Mouse (Mus musculus): Measurements from ENCODE around the gene Olfm2. TPM values are rescaled to one million over a fixed set of nuclear protein-coding genes. Genes with fewer than 3 reads are reported as not detected.
A peak's percentile ranks its signal among the peaks of the same experiment; 100 is the strongest.

Gene Olfm2
- polyA plus RNA-seq, 1 experiment from 2014 or later: 3.3 TPM

DNA sequence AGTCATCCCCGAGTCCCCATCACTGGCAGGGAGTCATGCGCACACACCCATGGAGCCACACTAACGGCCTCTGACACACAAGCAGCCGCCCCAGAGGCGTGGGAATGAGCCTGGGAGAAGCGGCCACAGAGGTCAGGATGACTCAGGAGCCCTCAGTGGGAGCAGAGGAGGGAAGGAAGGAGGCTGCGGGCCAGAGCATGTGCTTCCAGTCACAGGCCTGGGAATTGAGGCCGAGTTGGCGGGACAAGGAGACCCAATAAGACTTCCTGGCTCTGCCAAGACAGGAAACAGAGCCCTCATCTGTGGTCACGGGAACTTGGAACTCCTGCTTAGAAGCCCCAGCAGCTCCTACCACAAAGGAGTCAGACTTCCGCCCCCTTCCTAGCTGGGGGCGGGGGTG, 14.7 kb upstream of the Olfm2 start:
- H3K4me3 ChIP-seq (replicated peaks): no peak overlapping the region
- H3K4me1 ChIP-seq (replicated peaks): no peaks in the 10 kb centered on the region
- 55% methylated on average over 12 of the region's 12 CpGs for WGBS
- no peaks in the 10 kb centered on the region for H3K9me3 ChIP-seq
- no peak for ATAC-seq (ENCODE audit: insufficient number of reproducible peaks, insufficient read depth, low FRiP score, low TSS enrichment, low read depth)
- H3K27ac ChIP-seq: no peak overlapping the region
- no peak overlapping the region for H3K4me2 ChIP-seq
- no peak overlapping the region for H3K9ac ChIP-seq (replicated peaks)
- H3K36me3 ChIP-seq: no peaks in the 10 kb centered on the region
- peaks cover 7% of the 10 kb centered on the region; the same call in 1 of the 2 replicates for H3K27me3 ChIP-seq

DNA sequence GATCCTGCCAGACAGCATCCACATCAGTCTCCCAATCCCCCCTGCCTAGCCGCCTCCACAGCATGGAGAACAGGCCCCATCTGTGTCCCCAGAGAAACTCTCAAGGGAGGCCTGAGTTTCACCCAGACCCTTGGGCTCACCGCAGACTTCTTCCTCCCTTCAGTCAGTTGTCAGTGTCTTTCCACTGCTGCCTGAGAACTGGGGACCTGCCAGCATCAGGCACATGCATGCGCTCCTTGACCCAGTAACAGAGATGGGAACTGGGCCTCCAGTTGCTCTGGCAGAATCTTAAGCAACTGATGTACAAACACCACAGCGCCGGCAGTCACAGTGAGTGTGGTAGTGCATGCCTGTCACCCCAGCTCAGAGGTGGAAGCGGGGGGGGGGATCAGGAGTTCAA, 12.7 kb upstream of the Olfm2 start:
- Histone ChIP-seq H3K4me1 (replicated peaks) (no peaks in the 10 kb centered on the region), H3K4me3 (replicated peaks) (no peak overlapping the region), H3K36me3 (no peaks in the 10 kb centered on the region), H3K9me3 (no peaks in the 10 kb centered on the region), H3K4me2 (no peak overlapping the region), H3K27ac (no peak overlapping the region), H3K27me3 (peaks cover 7% of the 10 kb centered on the region; the same call in 1 of the 2 replicates), H3K9ac (replicated peaks) (no peak overlapping the region)
- 87% methylated on average over 6 of the region's 6 CpGs for WGBS
- no peak for ATAC-seq (ENCODE audit: insufficient number of reproducible peaks, insufficient read depth, low FRiP score, low TSS enrichment, low read depth)

DNA sequence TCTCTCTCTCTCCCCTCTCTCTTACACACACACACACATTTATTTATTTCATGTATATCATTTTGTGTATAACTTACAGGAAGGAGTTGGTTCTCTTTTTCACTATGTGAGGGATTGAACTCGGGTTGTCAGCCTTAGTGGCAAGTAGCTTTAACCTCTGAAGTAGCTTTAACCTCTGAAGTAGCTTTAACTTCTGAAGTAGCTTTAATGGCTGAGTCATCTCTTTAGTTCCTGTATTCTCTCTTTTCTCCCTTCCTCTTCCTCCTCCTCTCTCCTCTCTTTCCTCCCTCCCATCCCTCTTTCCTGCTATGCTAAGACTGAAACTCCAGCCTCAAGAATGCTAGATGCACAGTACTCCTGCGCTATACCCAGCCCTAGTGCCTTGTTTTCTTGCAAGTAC, 12.1 kb upstream of the Olfm2 start:
- Histone ChIP-seq H3K4me2 (no peak overlapping the region), H3K9me3 (no peaks in the 10 kb centered on the region), H3K27me3 (peaks cover 7% of the 10 kb centered on the region; the same call in 1 of the 2 replicates), H3K4me1 (replicated peaks) (no peaks in the 10 kb centered on the region), H3K27ac (no peak overlapping the region), H3K36me3 (no peaks in the 10 kb centered on the region), H3K9ac (replicated peaks) (no peak overlapping the region), H3K4me3 (replicated peaks) (no peak overlapping the region)
- 77% methylated on average over 2 of the region's 2 CpGs for WGBS
- ATAC-seq (ENCODE audit: insufficient number of reproducible peaks, insufficient read depth, low FRiP score, low TSS enrichment, low read depth): no peak

DNA sequence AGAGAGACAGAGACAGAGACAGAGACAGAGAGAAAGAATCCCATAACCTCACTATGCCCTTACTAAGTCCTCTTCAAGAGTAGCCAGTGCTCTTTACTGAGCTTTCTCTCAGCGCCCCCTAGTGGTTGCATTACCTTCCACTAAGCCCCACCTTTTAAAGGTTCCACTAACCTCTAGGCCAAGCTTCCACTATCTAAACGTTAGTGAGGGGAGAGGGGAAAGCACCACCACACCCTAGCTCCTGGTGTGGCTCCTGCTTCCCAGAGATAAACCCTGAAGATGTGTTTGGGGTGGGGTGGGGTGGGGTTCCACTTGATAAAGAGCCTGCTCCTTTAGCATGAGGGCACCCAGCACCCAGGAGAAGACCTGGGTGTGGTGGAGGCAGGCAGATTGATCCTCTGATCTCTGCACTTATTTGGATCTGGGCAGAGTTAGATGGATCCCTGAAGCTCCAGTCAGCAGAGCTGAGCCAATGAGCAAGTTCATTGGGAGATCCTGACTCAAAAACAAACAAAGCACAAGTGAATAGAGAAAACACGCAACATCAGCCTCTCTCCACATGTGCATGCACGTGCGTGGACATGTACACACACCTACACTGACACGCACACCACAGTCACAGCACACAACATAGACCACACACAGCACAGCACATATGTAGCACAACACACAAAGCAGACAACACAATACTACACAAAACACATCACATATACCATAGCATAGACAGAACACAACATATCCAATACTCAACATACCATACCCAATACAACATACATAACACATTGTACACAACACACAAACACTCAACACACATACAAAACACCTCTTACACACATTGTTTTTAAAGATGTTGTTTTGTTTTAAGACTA, 11.2 kb upstream of the Olfm2 start:
- Histone ChIP-seq H3K27ac (no peak overlapping the region), H3K9ac (replicated peaks) (no peak overlapping the region), H3K9me3 (no peaks in the 10 kb centered on the region), H3K27me3 (peaks cover 7% of the 10 kb centered on the region; the same call in 1 of the 2 replicates), H3K4me2 (no peak overlapping the region), H3K4me1 (replicated peaks) (no peaks in the 10 kb centered on the region), H3K36me3 (no peaks in the 10 kb centered on the region), H3K4me3 (replicated peaks) (no peak overlapping the region)
- ATAC-seq (ENCODE audit: insufficient number of reproducible peaks, insufficient read depth, low FRiP score, low TSS enrichment, low read depth): no peak
- WGBS: 56% methylated on average over 6 of the region's 6 CpGs

DNA sequence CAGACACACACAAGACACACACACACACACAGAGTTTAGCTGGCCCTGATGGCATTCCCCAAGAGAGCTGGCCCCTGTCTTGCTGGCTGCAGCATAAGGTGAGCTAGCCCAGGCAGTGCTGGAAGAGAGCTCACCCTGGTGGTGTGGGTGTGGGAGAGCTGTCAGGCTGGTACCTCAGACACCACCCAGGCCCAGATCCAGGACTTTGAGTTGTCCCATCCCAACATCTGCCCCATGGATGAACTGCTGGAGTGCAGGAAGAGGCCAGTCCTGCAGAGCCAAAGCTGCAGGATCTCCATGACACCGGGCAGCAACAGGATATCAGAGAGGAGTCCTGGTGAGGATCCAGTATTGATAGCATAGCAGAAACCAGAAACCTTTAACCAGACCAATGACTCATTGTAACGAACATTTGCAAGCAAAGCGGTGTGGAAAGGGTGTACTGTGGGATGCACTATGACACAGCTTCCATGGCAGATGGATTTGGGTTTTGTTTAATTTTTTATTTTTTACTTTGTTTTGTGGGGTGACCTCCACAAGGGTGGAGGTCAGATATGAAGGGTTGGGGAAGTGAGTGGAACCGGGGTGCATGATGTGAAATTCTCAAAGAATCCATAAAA, 10.0 kb upstream of the Olfm2 start:
- no peak overlapping the region for H3K4me2 ChIP-seq
- H3K27ac ChIP-seq: no peak overlapping the region
- no peaks in the 10 kb centered on the region for H3K9me3 ChIP-seq
- H3K27me3 ChIP-seq: peaks cover 3% of the 10 kb centered on the region; the same call in 1 of the 2 replicates
- H3K9ac ChIP-seq (replicated peaks): no peak overlapping the region
- ATAC-seq (ENCODE audit: insufficient number of reproducible peaks, insufficient read depth, low FRiP score, low TSS enrichment, low read depth): no peak
- no peak overlapping the region for H3K4me3 ChIP-seq (replicated peaks)
- H3K4me1 ChIP-seq (replicated peaks): no peaks in the 10 kb centered on the region
- H3K36me3 ChIP-seq: no peaks in the 10 kb centered on the region
- WGBS: 91% methylated on average over 4 of the region's 4 CpGs

DNA sequence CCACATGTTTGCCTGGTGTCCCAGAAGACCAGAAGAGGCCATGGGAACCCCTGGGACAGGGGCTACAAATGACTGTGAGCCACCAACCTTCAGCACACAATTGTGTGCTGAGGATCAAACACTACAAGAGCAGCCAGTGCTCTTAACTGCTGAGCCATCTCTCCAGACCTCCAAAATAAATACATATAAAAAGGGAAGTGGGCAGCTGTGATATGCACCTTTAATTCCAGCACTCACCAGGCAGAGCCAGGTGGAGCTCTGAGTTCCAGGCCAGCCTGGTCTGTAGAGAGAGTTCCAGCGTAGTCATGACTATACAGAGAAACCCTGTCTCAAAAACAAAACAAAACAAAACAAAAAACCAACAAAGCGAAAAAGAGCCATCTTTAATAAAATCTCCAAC, 8.2 kb upstream of the Olfm2 start:
- Histone ChIP-seq H3K4me1 (replicated peaks) (no peaks in the 10 kb centered on the region), H3K4me3 (replicated peaks) (no peak overlapping the region), H3K27me3 (peaks cover 3% of the 10 kb centered on the region; the same call in 1 of the 2 replicates), H3K4me2 (no peak overlapping the region), H3K27ac (no peak overlapping the region), H3K36me3 (no peaks in the 10 kb centered on the region), H3K9me3 (no peaks in the 10 kb centered on the region), H3K9ac (replicated peaks) (no peak overlapping the region)
- ATAC-seq (ENCODE audit: insufficient number of reproducible peaks, insufficient read depth, low FRiP score, low TSS enrichment, low read depth): no peak
- WGBS: 93% methylated on average over 2 of the region's 2 CpGs

DNA sequence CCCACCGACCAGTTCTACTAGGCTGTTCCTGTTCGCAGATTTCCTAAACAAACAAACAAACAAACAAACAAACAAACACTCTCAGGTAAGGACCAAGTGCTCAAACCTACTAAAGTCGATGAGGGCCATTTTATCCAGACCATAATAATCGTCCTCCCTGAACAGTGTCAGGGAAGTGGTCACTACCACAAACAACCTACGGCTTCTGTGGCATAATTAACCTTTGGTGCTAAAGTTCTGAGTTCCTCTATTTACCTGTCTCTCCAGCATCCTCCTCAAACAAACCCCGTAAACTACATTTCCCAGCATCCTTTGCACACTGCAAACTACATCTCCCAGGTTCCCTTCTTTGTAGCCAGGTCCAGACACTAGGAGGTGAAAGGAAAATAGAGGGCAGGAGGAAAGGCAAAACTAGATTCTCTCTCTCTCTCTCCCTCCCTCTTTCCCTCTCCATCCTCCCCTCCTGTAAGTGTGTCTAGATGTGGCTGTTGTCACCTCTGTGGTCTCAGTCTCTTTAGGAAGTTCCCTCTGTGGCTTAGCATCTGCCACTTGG, 5.4 kb upstream of the Olfm2 start:
- H3K9me3 ChIP-seq: no peaks in the 10 kb centered on the region
- no peak overlapping the region for H3K4me2 ChIP-seq
- H3K9ac ChIP-seq (replicated peaks): no peak overlapping the region
- ATAC-seq (ENCODE audit: insufficient number of reproducible peaks, insufficient read depth, low FRiP score, low TSS enrichment, low read depth): no peak
- H3K27me3 ChIP-seq: peaks cover 22% of the 10 kb centered on the region
- no peaks in the 10 kb centered on the region for H3K36me3 ChIP-seq
- H3K4me3 ChIP-seq (replicated peaks): no peak overlapping the region
- WGBS: 51% methylated on average over 6 of the region's 6 CpGs
- no peak overlapping the region for H3K27ac ChIP-seq
- peaks cover 2% of the 10 kb centered on the region for H3K4me1 ChIP-seq (replicated peaks)

DNA sequence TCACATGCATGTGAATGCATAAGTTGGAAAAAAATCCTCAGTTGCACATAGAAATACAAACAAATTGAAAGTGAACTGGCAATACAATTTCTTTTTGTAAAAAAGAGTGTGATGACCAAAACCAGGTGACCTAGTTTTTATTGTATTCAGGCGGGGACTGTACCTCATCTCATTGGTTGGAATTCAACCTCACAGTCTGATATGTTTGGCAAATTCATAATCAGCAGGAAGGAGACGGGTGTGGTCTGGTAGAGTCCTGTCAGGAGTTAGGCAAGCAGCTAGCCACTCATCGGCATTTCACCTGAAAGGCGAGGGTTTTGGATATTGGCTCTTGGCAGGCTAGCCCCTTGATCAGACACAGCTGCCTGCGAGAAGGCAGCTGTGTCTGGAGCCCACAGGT, 3.1 kb upstream of the Olfm2 start:
- no peak overlapping the region for H3K9ac ChIP-seq (replicated peaks)
- no peak overlapping the region for H3K4me2 ChIP-seq
- no peaks in the 10 kb centered on the region for H3K36me3 ChIP-seq
- no peak overlapping the region for H3K4me3 ChIP-seq (replicated peaks)
- no peak overlapping the region for H3K27ac ChIP-seq
- H3K4me1 ChIP-seq (replicated peaks): peaks cover 15% of the 10 kb centered on the region
- no peak for ATAC-seq (ENCODE audit: insufficient number of reproducible peaks, insufficient read depth, low FRiP score, low TSS enrichment, low read depth)
- WGBS: 71% methylated on average over 5 of the region's 5 CpGs
- no peaks in the 10 kb centered on the region for H3K9me3 ChIP-seq
- peaks cover 45% of the 10 kb centered on the region for H3K27me3 ChIP-seq

DNA sequence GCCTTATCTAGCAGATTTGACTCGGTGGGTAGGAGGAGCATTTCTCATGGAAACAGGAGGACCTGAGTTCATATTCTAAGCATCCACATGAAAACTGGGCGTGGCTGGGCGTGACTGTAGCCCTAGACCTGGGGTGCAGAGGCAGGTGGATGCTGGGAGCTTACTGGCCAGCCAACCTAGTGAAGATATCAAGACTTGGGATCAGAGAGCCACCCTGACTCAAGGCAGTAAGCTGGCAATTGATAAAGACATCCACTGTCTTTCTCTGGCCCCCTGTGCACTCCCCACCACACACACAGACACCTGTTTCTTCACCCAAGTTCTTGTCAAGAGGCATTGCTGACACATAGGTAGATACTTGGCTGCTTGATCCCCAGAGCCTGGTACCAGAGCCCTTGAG, 2.4 kb upstream of the Olfm2 start:
- H3K4me2 ChIP-seq: no peak overlapping the region
- H3K27me3 ChIP-seq: peaks cover 52% of the 10 kb centered on the region
- WGBS: 65% methylated on average over 3 of the region's 3 CpGs
- H3K36me3 ChIP-seq: no peaks in the 10 kb centered on the region
- H3K4me1 ChIP-seq (replicated peaks): peaks cover 15% of the 10 kb centered on the region
- no peak for ATAC-seq (ENCODE audit: insufficient number of reproducible peaks, insufficient read depth, low FRiP score, low TSS enrichment, low read depth)
- H3K4me3 ChIP-seq (replicated peaks): no peak overlapping the region
- H3K9me3 ChIP-seq: no peaks in the 10 kb centered on the region; the same call in 1 of the 2 replicates
- no peak overlapping the region for H3K9ac ChIP-seq (replicated peaks)
- no peak overlapping the region for H3K27ac ChIP-seq

DNA sequence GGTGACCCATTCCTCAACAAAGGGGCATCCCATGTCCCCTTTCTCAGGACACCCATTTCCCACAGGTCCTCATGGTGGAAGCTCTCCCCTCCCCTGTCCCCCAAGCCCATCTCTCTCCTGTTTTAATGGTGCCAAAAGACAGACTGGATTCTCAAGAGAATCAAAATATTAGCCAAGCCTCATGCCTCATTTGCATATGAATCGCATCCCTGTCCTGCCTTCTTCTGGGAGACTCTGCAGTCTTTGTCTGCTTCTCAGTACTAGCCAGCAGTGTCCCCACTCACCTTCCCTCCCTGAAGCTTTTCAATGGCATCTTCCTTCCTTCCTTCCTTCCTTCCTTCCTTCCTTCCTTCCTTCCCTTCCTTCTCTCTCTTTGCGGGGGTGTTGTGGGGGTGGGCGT, 1.5 kb upstream of the Olfm2 start:
- Histone ChIP-seq H3K4me2 (no peak overlapping the region), H3K9ac (replicated peaks) (no peak overlapping the region), H3K36me3 (no peaks in the 10 kb centered on the region), H3K4me3 (replicated peaks) (no peak overlapping the region), H3K9me3 (no peaks in the 10 kb centered on the region; the same call in 1 of the 2 replicates), H3K27me3 (peaks cover 60% of the 10 kb centered on the region), H3K4me1 (replicated peaks) (peaks cover 15% of the 10 kb centered on the region), H3K27ac (no peak overlapping the region)
- WGBS: 10% methylated on average over 3 of the region's 3 CpGs
- no peak for ATAC-seq (ENCODE audit: insufficient number of reproducible peaks, insufficient read depth, low FRiP score, low TSS enrichment, low read depth)

DNA sequence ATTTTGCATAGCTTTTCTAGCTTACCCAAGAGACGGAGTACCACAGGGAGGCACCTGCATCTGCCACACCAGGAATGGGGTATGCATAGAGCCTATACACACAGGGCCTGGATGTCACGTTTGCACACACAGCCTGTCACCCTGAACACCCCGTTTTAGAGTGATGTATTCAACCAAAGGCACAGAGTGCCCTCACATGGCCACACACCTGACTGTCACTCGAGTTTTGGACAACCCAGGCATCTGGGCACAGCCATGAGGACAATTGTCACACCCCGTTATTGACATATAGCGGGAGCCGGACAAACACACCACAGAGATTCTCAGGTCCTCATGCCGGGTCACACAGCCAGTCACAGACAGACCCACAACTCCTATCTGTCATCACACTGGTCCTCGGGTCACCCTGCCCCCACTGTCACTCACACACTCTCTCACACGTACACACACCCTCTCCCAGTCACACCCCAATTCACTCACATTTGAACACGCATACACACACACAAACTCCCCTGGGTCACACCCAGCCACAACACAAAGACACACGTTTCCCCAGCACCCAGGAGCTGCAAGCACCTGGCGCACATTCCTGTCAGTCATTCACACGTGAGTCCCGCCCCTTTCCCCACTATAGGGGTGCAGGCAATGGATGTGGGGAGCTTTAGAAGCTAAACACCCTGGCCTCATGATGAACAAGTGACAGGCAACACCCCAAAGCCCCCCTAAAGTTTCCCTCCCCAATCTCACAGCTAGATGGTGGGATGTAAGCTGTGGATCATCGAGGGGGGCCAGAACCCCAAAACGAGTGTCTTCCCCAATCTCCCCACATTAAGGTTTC, 801 bp downstream of the Olfm2 start:
- no peaks in the 10 kb centered on the region; the same call in 1 of the 2 replicates for H3K9me3 ChIP-seq
- no peak for ATAC-seq (ENCODE audit: insufficient number of reproducible peaks, insufficient read depth, low FRiP score, low TSS enrichment, low read depth)
- H3K27ac ChIP-seq: no peak overlapping the region
- peak overlapping the region; percentile 50 for H3K4me3 ChIP-seq (replicated peaks)
- peak overlapping the region; percentile 83 for H3K4me2 ChIP-seq
- no peaks in the 10 kb centered on the region for H3K36me3 ChIP-seq
- WGBS: 10% methylated on average over 17 of the region's 17 CpGs
- H3K9ac ChIP-seq (replicated peaks): peak overlapping the region; percentile 52
- peaks cover 73% of the 10 kb centered on the region for H3K27me3 ChIP-seq
- peaks cover 19% of the 10 kb centered on the region for H3K4me1 ChIP-seq (replicated peaks)
